Mouse (Mus musculus) spleen, adult 2 months (tissue): ENCODE results near the gene Mybph. TPM values are rescaled to one million over a fixed set of nuclear protein-coding genes. Genes with fewer than 3 reads are reported as not detected.

Source experiments
- DNase-seq, 2 experiments: peaks; one replicate each; pipeline versions ENCODE4 v3.0.0 to v3.0.0-alpha.2; 2012 to 2021; ENCODE audit warnings: low spot score in 2 of 2, low read depth in 1 of 2
- H3K27ac ChIP-seq: fragments of 200-500 bp; 2 replicates; pipeline ENCODE4 v1.5.1; 2012; ENCODE audit warnings: low read length, inconsistent platforms; ENCODE audit not compliant: insufficient read depth
- H3K27me3 ChIP-seq: fragments of 200-500 bp; 2 replicates; pipeline ENCODE4 v1.6.1; 2012; ENCODE audit warnings: mild to moderate bottlenecking, moderate library complexity, low read length, inconsistent platforms; ENCODE audit not compliant: control insufficient read depth, insufficient read depth
- H3K36me3 ChIP-seq: fragments of 200-500 bp; 2 replicates; pipeline ENCODE4 v1.6.1; 2012; ENCODE audit warnings: mild to moderate bottlenecking, low read length, inconsistent platforms; ENCODE audit not compliant: control insufficient read depth, insufficient read depth
- H3K4me1 ChIP-seq: fragments of 200-500 bp; 2 replicates; pipeline ENCODE4 v1.6.1; 2011; ENCODE audit warnings: inconsistent platforms; ENCODE audit not compliant: control insufficient read depth, insufficient read depth, insufficient read length
- H3K4me3 ChIP-seq: fragments of 200-500 bp; 2 replicates; pipeline ENCODE4 v1.5.1; 2011; ENCODE audit warnings: mild to moderate bottlenecking, inconsistent platforms; ENCODE audit not compliant: insufficient read depth, insufficient read length; ENCODE audit errors: extremely low read depth
- CTCF ChIP-seq: fragments of 200-500 bp; IDR thresholded peaks from 2 replicates; pipeline ENCODE4 v1.5.1; 2011; ENCODE audit warnings: mild to moderate bottlenecking, inconsistent platforms; ENCODE audit not compliant: insufficient read depth, insufficient read length, insufficient replicate concordance; ENCODE audit errors: extremely low read depth
- POLR2A ChIP-seq: fragments of 200-500 bp; IDR thresholded peaks from 2 replicates; pipeline ENCODE4 v1.6.1; 2011; ENCODE audit warnings: low read depth, low read length, inconsistent platforms
- WGBS: fragments of 180-500 bp; shearing (Covaris S2); methylation state at CpG from one replicate; pipeline ENCODE4 v1.1.7; 2018; 5-methylcytosine and 5-hydroxymethylcytosine counted together
- polyA plus RNA-seq: library from polyadenylated mRNA; depleted of rRNA; stranded (reverse); fragments of >200 nt; gene quantifications from 2 replicates; pipeline ENCODE4 v1.2.3, GENCODE M21; 2012

The Mybph gene
- polyA plus RNA-seq, 1 experiment: not detected

GRCm38 (mm10) chr1:134216629-134216971, 23.4 kb downstream of the Mybph start:
- Histone ChIP-seq H3K27me3 (no peaks in the 10 kb centered on the region), H3K36me3 (no peaks in the 10 kb centered on the region), H3K4me1 (no peaks in the 10 kb centered on the region), H3K4me3 (no peak overlapping the region), H3K27ac (no peak overlapping the region)
- DNase-seq: no peak
- no peak for TF ChIP-seq POLR2A
- TF ChIP-seq CTCF: no peak
- WGBS: 91% methylated on average over 2 of the region's 2 CpGs

GRCm38 (mm10) chr1:134217028-134217481, 23.8 kb downstream of the Mybph start:
- Histone ChIP-seq H3K36me3 (no peaks in the 10 kb centered on the region), H3K4me1 (no peaks in the 10 kb centered on the region), H3K4me3 (no peak overlapping the region), H3K27me3 (no peaks in the 10 kb centered on the region), H3K27ac (no peak overlapping the region)
- TF ChIP-seq POLR2A: no peak
- DNase-seq: no peak
- 73% methylated on average over 12 of the region's 12 CpGs for WGBS

- no peaks in the 10 kb centered on the region for H3K4me1 ChIP-seq
- H3K27me3 ChIP-seq: no peaks in the 10 kb centered on the region
- TF ChIP-seq POLR2A (no peak), CTCF (no peak)
- WGBS: 82% methylated on average over 3 of the region's 3 CpGs
- H3K27ac ChIP-seq: no peak overlapping the region
- no peak for DNase-seq
- H3K36me3 ChIP-seq: no peaks in the 10 kb centered on the region
- H3K4me3 ChIP-seq: no peak overlapping the region
These were observed 24.7 kb downstream of the Mybph start for GRCm38 (mm10) chr1:134217942-134218341.

- no peak overlapping the region for H3K4me3 ChIP-seq
- no peak for TF ChIP-seq POLR2A
- TF ChIP-seq CTCF: no peak
- H3K27me3 ChIP-seq: no peaks in the 10 kb centered on the region
- H3K36me3 ChIP-seq: no peaks in the 10 kb centered on the region
- H3K4me1 ChIP-seq: no peaks in the 10 kb centered on the region
- no peak for DNase-seq
- no peak overlapping the region for H3K27ac ChIP-seq
- 95% methylated on average over 5 of the region's 5 CpGs for WGBS
These were observed 26.4 kb downstream of the Mybph start for GRCm38 (mm10) chr1:134219608-134220007.

GRCm38 (mm10) chr1:134221172-134221571, 27.9 kb downstream of the Mybph start:
- no peak overlapping the region for H3K27ac ChIP-seq
- H3K27me3 ChIP-seq: no peaks in the 10 kb centered on the region
- H3K36me3 ChIP-seq: no peaks in the 10 kb centered on the region
- 39% methylated on average over 1 of the region's 1 CpGs for WGBS
- H3K4me1 ChIP-seq: no peaks in the 10 kb centered on the region
- H3K4me3 ChIP-seq: no peak overlapping the region
- DNase-seq: no peak
- TF ChIP-seq CTCF (no peak), POLR2A (no peak)

GRCm38 (mm10) chr1:134222122-134223055, 29.1 kb downstream of the Mybph start:
- no peak for DNase-seq
- Histone ChIP-seq H3K27ac (no peak overlapping the region), H3K36me3 (no peaks in the 10 kb centered on the region), H3K4me3 (no peak overlapping the region), H3K4me1 (no peaks in the 10 kb centered on the region), H3K27me3 (no peaks in the 10 kb centered on the region)
- TF ChIP-seq POLR2A: no peak
- TF ChIP-seq CTCF: no peak
- 66% methylated on average over 8 of the region's 8 CpGs for WGBS

- 87% methylated on average over 12 of the region's 12 CpGs for WGBS
- H3K36me3 ChIP-seq: no peaks in the 10 kb centered on the region
- H3K4me1 ChIP-seq: no peaks in the 10 kb centered on the region
- DNase-seq: no peak
- TF ChIP-seq CTCF: no peak
- TF ChIP-seq POLR2A: no peak
- no peak overlapping the region for H3K27ac ChIP-seq
- no peak overlapping the region for H3K4me3 ChIP-seq
- H3K27me3 ChIP-seq: no peaks in the 10 kb centered on the region
These were observed 31.5 kb downstream of the Mybph start for GRCm38 (mm10) chr1:134224649-134225227.
